Mouse (Mus musculus) kidney, adult 2 months (tissue): Measurements from ENCODE around the gene Traf7. TPM values are rescaled to one million over a fixed set of nuclear protein-coding genes. Genes with fewer than 3 reads are reported as not detected.

Experiments used
- DNase-seq: peaks from one replicate; pipeline ENCODE4 v3.0.0; 2021
- H3K27ac ChIP-seq: fragments of 200-500 bp; 2 replicates; pipeline ENCODE4 v1.5.1; 2012; ENCODE audit warnings: low read depth, low read length, control low read depth, inconsistent platforms; ENCODE audit not compliant: insufficient read depth
- H3K27me3 ChIP-seq: fragments of 200-500 bp; replicated peaks from 2 replicates; pipeline ENCODE4 v1.6.1; 2012; ENCODE audit warnings: mild to moderate bottlenecking, moderate library complexity, low read length, inconsistent platforms; ENCODE audit not compliant: control insufficient read depth, insufficient read depth
- H3K36me3 ChIP-seq: fragments of 200-500 bp; 2 replicates; pipeline ENCODE4 v1.6.1; 2012; ENCODE audit warnings: mild to moderate bottlenecking, moderate library complexity, low read length, inconsistent platforms; ENCODE audit not compliant: control insufficient read depth, insufficient read depth
- H3K4me1 ChIP-seq: fragments of 200-500 bp; 2 replicates; pipeline ENCODE4 v1.6.1; 2011; ENCODE audit warnings: low read length; ENCODE audit not compliant: control insufficient read depth, insufficient read depth
- H3K4me3 ChIP-seq: fragments of 200-500 bp; 2 replicates; pipeline ENCODE4 v1.5.1; 2011; ENCODE audit warnings: mild to moderate bottlenecking, low read depth, low read length, control low read depth; ENCODE audit not compliant: insufficient read depth
- CTCF ChIP-seq: fragments of 200-500 bp; conservative IDR thresholded peaks from 2 replicates; pipeline ENCODE4 v1.5.1; 2011; ENCODE audit warnings: low read depth, mild to moderate bottlenecking, control low read depth, low read length, moderate library complexity, mixed read lengths; ENCODE audit not compliant: insufficient read depth, insufficient read length
- POLR2A ChIP-seq: fragments of 200-500 bp; IDR thresholded peaks from one replicate; pipeline ENCODE4 v1.6.1; 2011; ENCODE audit warnings: low read depth, low read length, control low read depth
- WGBS: fragments of 180-500 bp; shearing (Covaris S2); methylation state at CpG from one replicate; pipeline ENCODE4 v1.1.7; 2018; 5-methylcytosine and 5-hydroxymethylcytosine counted together
- polyA plus RNA-seq: library from polyadenylated mRNA; depleted of rRNA; stranded (reverse); fragments of >200 nt; gene quantifications from 2 replicates; pipeline ENCODE4 v1.2.3, GENCODE M21; 2012

The Traf7 gene
- polyA plus RNA-seq, 1 experiment, result 108 TPM

DNA sequence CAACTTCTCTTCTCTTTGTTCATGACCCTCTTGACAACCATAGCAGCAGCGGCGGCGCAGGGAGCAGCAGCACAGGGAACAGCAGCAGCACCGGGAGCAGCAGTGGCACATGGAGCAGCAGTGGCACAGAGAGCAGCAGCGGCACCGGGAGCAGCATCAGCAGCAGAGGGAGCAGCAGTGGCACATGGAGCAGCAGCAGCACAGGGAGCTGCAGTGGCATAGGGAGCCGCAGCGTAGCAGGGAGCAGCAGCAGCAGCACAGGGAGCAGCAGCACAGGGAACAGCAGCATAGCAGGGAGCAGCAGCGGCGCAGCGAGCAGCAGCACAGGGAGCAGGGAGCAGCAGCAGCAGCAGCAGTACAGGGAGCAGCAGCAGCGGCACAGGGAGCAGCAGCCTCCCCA, 16.9 kb upstream of the Traf7 start:
- Histone ChIP-seq H3K4me3 (no peak overlapping the region), H3K36me3 (no peaks in the 10 kb centered on the region), H3K27ac (no peak overlapping the region), H3K27me3 (no peaks in the 10 kb centered on the region), H3K4me1 (no peaks in the 10 kb centered on the region)
- 36% methylated on average over 12 of the region's 12 CpGs for WGBS
- TF ChIP-seq CTCF (no peak), POLR2A (no peak)
- no peak for DNase-seq

GRCm38 (mm10) chr17:24540375-24540774, 12.6 kb upstream of the Traf7 start:
- Histone ChIP-seq H3K27ac (no peak overlapping the region), H3K4me3 (no peak overlapping the region), H3K27me3 (no peaks in the 10 kb centered on the region), H3K36me3 (no peaks in the 10 kb centered on the region), H3K4me1 (no peaks in the 10 kb centered on the region)
- TF ChIP-seq CTCF (peak; percentile 86), POLR2A (no peak)
- 7% methylated on average over 3 of the region's 3 CpGs for WGBS
- peak; percentile 71 for DNase-seq

DNA sequence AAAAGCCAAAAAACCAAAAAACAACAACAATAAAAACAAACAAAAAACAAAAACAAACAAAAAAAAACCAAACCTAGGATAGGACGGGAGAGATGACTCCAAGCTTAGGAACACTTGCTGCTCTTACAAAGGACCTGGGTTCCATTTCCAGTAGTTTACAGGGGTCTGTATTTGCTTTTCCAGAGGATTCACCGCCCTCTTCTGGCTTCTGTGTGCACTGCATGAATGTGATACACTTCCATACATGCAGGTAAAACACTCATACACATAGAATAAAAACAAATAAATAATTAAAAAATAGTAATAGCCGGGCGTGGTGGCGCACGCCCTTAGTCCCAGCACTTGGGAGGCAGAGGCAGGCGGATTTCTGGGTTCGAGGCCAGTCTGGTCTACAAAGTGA, 11.2 kb upstream of the Traf7 start:
- H3K27me3 ChIP-seq, result no peaks in the 10 kb centered on the region
- no peak overlapping the region for H3K27ac ChIP-seq
- H3K4me3 ChIP-seq, result no peak overlapping the region
- peak; percentile 65 for DNase-seq
- no peaks in the 10 kb centered on the region for H3K36me3 ChIP-seq
- 63% methylated on average over 8 of the region's 8 CpGs for WGBS
- TF ChIP-seq POLR2A (no peak), CTCF (no peak)
- no peaks in the 10 kb centered on the region for H3K4me1 ChIP-seq

DNA sequence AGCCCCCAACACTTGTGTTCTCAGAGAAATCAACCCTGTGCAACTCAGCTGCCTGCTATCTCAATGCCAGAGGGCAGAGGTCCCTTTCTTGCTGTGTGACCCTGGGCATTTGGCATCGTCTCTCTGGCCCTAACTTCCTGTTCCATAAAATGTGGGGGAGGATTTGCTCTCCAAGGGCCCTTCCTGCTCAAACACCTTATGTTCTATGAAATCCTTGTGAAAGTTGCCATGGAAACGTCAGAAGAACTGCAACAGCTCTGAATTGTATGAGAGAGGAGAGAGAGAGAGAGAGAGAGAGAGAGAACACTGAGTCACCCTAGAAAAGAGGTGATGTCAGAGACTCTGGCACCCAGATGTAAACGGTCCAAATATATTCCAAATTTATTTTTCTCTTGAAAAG, 9.8 kb upstream of the Traf7 start:
- TF ChIP-seq CTCF (no peak), POLR2A (no peak)
- no peak for DNase-seq
- Histone ChIP-seq H3K27me3 (no peaks in the 10 kb centered on the region), H3K4me1 (no peaks in the 10 kb centered on the region), H3K27ac (no peak overlapping the region), H3K36me3 (no peaks in the 10 kb centered on the region), H3K4me3 (no peak overlapping the region)
- WGBS, result 53% methylated on average over 3 of the region's 3 CpGs

DNA sequence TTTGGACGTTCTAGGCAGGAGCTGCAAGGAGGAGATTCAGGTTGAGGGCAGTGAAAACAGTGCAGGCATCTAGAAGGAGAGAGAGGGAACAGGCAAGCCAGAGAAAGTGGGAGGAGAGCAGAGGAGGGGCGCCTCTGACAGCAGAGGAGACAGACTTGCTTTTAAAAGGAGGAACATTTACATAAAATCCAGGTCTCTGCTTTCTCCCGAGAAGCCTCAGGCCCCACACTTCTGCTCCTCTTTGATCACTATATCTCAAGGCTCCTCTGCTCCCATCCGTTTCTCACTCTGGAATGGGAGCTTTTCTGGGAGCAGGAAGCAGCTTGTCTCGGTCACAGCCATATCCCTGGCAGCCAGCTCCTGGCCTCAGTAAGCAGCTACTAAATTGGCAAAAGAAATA, 7.6 kb upstream of the Traf7 start:
- TF ChIP-seq CTCF (no peak), POLR2A (no peak)
- no peak overlapping the region for H3K27ac ChIP-seq
- no peaks in the 10 kb centered on the region for H3K4me1 ChIP-seq
- no peak overlapping the region for H3K4me3 ChIP-seq
- 68% methylated on average over 5 of the region's 5 CpGs for WGBS
- H3K27me3 ChIP-seq, result no peaks in the 10 kb centered on the region
- H3K36me3 ChIP-seq, result no peaks in the 10 kb centered on the region
- DNase-seq, result no peak

DNA sequence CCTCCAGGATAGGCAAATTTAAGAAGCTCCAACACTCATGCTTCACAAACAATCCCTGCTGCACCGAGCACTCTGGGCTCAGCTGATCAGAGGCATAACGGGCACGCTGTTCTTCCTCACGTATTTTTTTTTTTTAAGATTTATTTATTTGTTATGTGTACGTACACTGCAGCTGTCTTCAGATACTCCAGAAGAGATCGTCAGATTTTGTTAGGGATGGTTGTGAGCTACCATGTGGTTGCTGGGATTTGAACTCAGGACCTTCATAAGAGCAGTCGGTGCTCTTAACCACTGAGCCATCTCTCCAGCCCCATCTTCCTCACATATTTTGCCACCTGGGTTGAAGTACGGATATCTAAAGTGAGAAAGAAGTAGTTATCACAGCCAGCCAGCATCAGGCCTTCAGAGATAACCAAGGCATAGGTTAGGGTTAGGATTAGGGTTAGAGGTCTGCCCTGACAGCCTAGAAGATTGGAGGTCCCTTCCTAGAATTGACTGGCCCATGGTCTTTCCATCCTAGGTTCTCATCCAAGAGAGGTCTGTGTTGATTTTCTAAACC, 6.5 kb upstream of the Traf7 start, which contains the start of gene Rab26:
TSS of gene Rab26 (minus strand) at position 51 of the 559 bp plus-strand sequence.
- no peak for DNase-seq
- H3K27ac ChIP-seq, result no peak within 1 kb of the TSS
- 94% methylated on average over 8 of the region's 8 CpGs for WGBS
- TF ChIP-seq POLR2A (no peak), CTCF (no peak)
- H3K4me1 ChIP-seq, result peaks cover 3% of the 10 kb centered on the region; the same call in 1 of the 2 replicates
- peak within 1 kb of the TSS; percentile 21; the same call in 1 of the 2 replicates for H3K4me3 ChIP-seq
- H3K27me3 ChIP-seq, result no peaks in the 10 kb centered on the region
- H3K36me3 ChIP-seq, result no peaks in the 10 kb centered on the region

DNA sequence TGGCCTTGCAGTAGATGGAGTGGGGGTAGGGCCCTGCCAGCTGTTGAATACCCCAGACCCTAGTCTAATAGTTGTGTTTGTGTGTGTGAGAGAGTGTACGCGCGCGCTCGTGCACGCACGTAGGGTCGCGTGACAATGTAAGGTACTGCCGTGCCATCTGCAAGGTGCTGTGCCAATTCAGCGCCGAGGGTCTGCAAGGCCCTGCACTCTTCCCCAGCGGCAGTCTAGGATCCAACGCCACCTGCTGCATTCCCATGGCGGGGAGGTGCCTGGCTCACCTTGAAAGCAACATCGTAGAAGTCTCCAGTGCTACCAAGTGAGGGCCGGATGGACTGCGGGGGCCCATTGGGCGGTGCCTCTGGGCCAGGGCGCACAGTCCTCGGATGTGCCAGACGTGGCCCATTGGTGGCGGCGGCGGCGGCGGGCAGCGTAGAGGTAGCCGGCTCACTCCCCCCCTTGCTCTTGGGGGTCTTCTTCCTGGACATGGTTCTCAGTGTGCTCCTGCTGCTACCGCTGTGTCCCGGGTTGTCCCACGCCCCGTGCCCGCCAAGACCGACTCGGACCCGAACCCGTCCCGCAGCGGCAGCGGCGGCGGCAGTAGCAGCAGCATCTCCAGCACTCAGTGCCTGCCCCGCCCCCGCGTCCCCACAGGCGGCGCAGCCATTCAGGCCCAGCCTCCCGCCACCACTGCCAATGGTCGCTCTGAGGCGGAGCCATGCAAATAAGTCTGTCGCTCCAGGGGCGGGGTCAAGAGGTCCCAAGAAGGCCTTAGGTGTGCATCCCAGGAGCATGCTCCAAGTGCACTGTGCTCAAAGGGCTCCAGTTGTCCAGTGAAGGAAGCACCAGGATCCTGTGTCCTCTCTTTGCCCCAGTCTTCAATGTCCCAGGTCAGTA, 5.6 kb upstream of the Traf7 start:
- DNase-seq, result peak; percentile 94
- TF ChIP-seq CTCF (0 out of 2 replicates have a peak, but pooled peaks have one; percentile 5), POLR2A (no peak)

More for the DNA sequence above, 5.6 kb upstream of the Traf7 start:
- Histone ChIP-seq H3K27ac (no peak overlapping the region), H3K36me3 (no peaks in the 10 kb centered on the region), H3K27me3 (no peaks in the 10 kb centered on the region), H3K4me1 (peaks cover 7% of the 10 kb centered on the region), H3K4me3 (peak overlapping the region; percentile 21; the same call in 1 of the 2 replicates)
- WGBS, result 13% methylated on average over 53 of the region's 53 CpGs
